Mouse (Mus musculus) heart, postnatal 25 days (tissue): ENCODE data around the gene Pla2g4f. TPM values are rescaled to one million over a fixed set of nuclear protein-coding genes. Genes with fewer than 3 reads are reported as not detected.

Experiments
- DNase-seq: peaks from one replicate; pipeline ENCODE4 v3.0.0; 2022; ENCODE audit warnings: low spot score
- intact Hi-C: fragments of 180-260 bp; cut with DNase I; formaldehyde crosslinking; loops from one replicate; pipeline ENCODE4 v1.15.1; 2025
- total RNA-seq, 2 experiments: library from RNA; stranded (reverse); gene quantifications; 2 replicates each; pipeline ENCODE4 v1.2.3; 2021

The Pla2g4f gene
- total RNA-seq, 2 experiments from 2014 or later, result not detected

DNA sequence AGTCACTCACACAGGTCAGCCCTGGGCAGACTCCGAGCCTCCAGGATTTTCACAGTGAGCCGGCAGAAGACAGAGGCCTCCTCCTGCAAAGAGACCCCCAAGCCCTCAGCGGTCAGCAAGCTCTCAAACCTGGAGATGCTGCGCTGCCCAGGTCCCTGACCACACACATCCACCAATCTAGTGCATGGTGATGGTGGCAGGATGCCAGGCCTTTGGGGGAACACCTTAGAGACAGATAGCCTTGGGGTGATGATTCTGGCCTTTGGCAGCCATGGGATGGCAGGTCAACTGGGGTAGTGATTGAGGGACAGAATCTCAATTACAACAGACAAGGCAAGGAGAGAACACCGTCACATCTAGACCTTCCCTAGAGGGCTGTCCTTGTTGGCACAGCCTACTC is 29.9 kb downstream of the Pla2g4f start:
- intact Hi-C loops, result loop anchor here (5.0 kb wide), 1 partner anchor 197 kb away; no protein-coding TSS in a partner anchor
- DNase-seq, result no peak

GRCm38 (mm10) chr2:120283550-120283949 is 30.4 kb downstream of the Pla2g4f start:
- no peak for DNase-seq
- intact Hi-C loops, result loop anchor here (5.0 kb wide), 1 partner anchor 196 kb away; no protein-coding TSS in a partner anchor

GRCm38 (mm10) chr2:120281221-120281620 is 32.7 kb downstream of the Pla2g4f start:
- intact Hi-C loops, result loop anchor here (5.0 kb wide), 1 partner anchor 194 kb away; no protein-coding TSS in a partner anchor

GRCm38 (mm10) chr2:120279961-120280360 is 34.0 kb downstream of the Pla2g4f start:
- DNase-seq, result no peak
- intact Hi-C loops, result loop anchor here (5.0 kb wide), 2 partner anchors 108 to 193 kb away; no protein-coding TSS in a partner anchor

More at GRCm38 (mm10) chr2:120281221-120281620, 32.7 kb downstream of the Pla2g4f start:
- no peak for DNase-seq

- no peak for DNase-seq
- intact Hi-C loops, result loop anchor here (5.0 kb wide), 1 partner anchor 105 kb away; no protein-coding TSS in a partner anchor
These were observed 37.0 kb downstream of the Pla2g4f start for GRCm38 (mm10) chr2:120276951-120277350.

DNA sequence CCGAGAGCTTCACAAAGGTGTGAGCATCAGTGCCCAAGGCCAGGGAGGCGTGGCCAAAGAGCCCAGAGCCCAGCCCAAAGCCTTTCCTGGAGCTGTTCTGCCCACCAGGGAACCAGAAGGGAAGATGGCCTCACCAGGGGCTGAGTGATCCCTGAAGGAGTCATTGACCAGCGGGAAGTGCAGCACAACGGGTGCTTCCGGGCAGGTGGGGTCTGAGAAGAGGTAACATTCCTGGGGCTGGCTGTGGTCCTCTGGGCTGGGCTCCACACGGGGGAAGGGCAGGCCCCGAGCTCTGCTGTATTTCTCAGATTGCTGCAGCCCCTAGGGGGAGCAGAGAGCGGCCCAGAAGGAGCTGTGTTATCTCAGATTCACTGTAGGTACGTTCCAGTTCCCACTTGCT is 45.3 kb downstream of the Pla2g4f start:
- intact Hi-C loops, result no loop called here
- no peak for DNase-seq

- DNase-seq, result no peak
- intact Hi-C loops, result loop anchor here (2.0 kb wide), 1 partner anchor 91 kb away; no protein-coding TSS in a partner anchor
These were observed 48.4 kb downstream of the Pla2g4f start for GRCm38 (mm10) chr2:120265523-120265922.

GRCm38 (mm10) chr2:120264858-120265257 is 49.1 kb downstream of the Pla2g4f start:
- no peak for DNase-seq

DNA sequence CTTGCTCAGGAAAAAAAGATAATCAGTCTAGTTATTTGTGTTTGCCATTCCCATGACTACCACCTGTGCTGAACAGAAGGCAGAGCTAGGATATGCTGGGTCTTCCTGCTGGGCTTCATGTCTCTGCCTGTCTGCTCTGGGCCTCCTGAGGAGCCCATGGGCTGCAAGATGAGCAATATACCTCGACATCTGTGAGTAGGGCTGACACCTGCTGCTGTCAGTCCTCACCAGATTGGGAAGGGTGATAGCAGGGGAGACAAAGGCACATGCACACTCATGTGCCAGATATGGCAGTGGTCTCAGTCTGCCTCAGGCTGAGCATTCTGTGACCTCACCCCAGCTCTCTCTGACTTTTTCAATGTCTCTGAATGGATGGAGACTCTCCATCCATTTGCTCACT is 51.1 kb downstream of the Pla2g4f start:
- intact Hi-C loops, result loop anchor here (5.0 kb wide), 1 partner anchor 181 kb away; no protein-coding TSS in a partner anchor
- no peak for DNase-seq

More at GRCm38 (mm10) chr2:120264858-120265257, 49.1 kb downstream of the Pla2g4f start:
- intact Hi-C loops, result loop anchor here (2.0 to 5.0 kb wide), 2 partner anchors 90 to 183 kb away; no protein-coding TSS in a partner anchor

- DNase-seq, result no peak
- intact Hi-C loops, result loop anchor here (5.0 kb wide), 1 partner anchor 179 kb away; no protein-coding TSS in a partner anchor
These were observed 52.6 kb downstream of the Pla2g4f start for GRCm38 (mm10) chr2:120261346-120261745.

- intact Hi-C loops, result no loop called here
- DNase-seq, result no peak
These were observed 57.7 kb downstream of the Pla2g4f start for GRCm38 (mm10) chr2:120256259-120256658.

DNA sequence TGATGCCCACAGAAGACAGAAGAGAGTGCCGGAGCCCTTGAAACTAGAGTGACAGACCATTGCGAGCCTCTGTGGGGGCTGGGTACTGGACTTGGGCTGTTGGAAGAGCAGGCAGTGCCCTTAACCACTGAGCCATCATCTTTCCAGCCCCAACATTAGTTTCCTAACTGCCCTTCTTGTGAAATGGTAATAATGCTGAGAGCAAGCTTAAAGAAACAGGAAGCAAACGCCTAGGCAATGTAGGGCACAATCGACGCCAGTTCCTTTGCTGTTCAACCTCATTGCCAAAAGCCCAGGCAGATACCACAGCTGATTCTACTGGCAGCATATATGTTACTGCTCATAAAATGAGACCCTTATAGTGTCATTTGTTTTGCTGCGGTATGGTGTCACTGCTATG is 61.3 kb downstream of the Pla2g4f start:
- no peak for DNase-seq
- intact Hi-C loops, result no loop called here

Other genes with a start within 250 kb of the Pla2g4f start
- gene Ehd4, start 159.6 kb downstream of the Pla2g4f start, total RNA-seq, result 100 to 1,000 TPM; 377 to 459 TPM
- gene Pla2g4e, start 68.8 kb downstream of the Pla2g4f start, total RNA-seq, result 1 to 10 TPM; 3.6 to 4.0 TPM
- not detected for gene Pla2g4d, start 25.0 kb downstream of the Pla2g4f start, total RNA-seq
- gene Vps39, start 39.0 kb upstream of the Pla2g4f start, total RNA-seq, result 10 to 100 TPM; 27.0 to 37.8 TPM
- 10 to 100 TPM; 23.1 to 25.2 TPM for gene Ganc, start 89.7 kb upstream of the Pla2g4f start, total RNA-seq
- 10 to 100 TPM; 16.3 to 17.5 TPM for gene Tmem87a, start 89.9 kb upstream of the Pla2g4f start, total RNA-seq
- 1 to 10 TPM; 1.1 to 1.7 TPM for gene Capn3, start 141.9 kb upstream of the Pla2g4f start, total RNA-seq
- 100 to 1,000 TPM; 423 to 433 TPM for gene Zfp106, start 249.7 kb upstream of the Pla2g4f start, total RNA-seq